Mouse (Mus musculus) embryo, embryonic 10 days (tissue): Measurements from ENCODE around the gene Fsip1.
A peak's percentile ranks its signal among the peaks of the same experiment; 100 is the strongest.
"Not testable (repeated sequence)": the region's sequence is repeated elsewhere in the genome, so short reads cannot be mapped to it uniquely, and the experiment has no call there.

ENCODE experiments used
- DNase-seq: peaks from one replicate; pipeline ENCODE4 v3.0.0-alpha.2; 2015; ENCODE audit warnings: low spot score

Gene Fsip1

DNA sequence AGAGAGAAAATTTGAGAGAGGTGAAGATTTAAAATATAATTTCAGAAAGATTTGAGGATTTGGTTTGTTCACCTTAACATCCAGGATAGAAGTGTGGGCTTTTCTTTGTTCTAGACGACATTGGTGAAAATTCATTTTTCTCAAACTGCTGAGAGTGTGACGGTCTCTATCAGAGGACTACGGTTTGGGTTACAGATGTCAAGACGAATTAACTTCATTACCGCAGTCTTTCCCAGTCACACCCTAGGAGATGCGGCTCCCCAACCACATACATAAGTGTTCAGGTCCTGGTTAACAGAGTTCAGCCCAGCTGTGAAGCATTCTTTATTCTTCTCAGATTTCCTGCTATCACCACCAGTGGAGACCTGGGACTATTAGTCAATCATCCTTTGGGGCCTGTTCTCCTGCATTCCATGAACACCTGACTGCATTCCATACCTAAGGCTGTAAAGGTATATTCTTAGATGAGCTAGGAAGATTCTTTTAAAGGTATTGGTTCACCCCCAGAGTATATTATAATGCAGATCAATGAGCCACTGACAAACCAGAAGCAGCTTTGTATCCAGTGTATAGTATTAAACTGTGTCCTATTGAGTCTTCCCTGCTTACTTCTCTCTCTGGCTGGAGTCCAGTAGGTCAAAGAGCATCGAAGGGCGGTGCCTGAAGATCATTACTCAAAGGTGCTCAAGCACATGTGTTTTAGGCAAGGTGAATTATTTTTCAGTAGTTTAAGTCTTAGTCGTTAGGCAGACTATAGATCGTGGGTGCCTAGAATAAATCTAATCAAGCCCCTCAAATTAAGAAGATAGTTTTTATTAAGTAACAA, 82.0 kb downstream of the Fsip1 start:
- DNase-seq = no peak

DNA sequence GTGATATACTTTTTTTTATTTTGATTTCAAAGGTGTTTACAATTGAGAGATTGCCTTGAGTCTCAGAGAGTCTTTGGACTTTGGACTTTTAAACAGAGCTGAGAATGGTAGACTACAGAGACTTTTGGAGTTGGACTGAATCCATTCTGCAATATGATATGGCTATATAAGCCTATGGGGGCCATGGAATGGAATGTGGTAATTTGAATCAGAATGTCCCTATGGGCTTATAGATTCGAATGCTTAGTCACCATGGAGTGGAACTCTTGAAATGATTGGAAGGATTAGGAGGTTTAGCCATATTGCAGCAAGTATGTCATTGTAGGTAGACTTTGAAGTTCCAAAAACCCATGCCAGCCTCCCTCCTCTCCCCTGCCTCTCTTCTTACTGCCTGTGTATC, 88.5 kb downstream of the Fsip1 start:
- DNase-seq = no peak

DNA sequence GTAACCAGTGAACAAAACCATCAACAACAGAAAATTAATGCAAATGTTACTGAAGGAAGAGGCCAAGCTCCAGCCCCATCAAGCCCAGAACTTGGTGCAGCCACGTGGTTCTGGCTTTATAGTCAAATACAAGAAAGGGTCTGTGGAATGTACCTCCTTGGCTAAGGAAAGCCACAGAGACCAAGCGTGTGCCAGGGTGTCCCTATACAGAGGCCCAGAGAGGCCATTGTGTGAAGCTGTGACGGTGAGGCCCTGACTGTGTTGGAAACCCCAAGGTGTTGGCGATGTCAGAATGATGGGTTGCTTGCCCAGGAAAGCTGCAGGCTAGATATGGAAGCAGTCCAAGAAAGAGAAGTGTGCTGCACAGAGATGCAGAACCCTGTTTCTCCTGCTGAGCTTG, 89.0 kb downstream of the Fsip1 start:
- no peak for DNase-seq

DNA sequence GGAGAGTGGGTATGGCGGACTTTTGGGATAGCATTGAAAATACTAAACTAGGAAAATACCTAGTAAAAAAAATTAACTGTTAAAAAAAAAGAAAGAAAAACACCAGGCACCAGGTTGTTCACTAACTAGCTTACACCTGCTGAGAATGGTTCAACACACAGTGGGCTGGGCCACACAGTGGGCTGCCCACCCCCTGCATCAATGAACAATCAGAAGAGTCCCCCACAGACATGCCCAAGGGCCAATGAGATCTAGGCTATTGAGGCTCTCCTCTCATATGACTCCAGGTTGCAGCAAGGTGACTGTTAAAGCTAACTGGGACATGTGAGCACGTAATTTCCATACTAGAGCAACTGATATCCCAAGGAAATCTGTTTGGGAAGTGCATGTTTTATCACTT, 91.1 kb downstream of the Fsip1 start:
- no peak for DNase-seq

DNA sequence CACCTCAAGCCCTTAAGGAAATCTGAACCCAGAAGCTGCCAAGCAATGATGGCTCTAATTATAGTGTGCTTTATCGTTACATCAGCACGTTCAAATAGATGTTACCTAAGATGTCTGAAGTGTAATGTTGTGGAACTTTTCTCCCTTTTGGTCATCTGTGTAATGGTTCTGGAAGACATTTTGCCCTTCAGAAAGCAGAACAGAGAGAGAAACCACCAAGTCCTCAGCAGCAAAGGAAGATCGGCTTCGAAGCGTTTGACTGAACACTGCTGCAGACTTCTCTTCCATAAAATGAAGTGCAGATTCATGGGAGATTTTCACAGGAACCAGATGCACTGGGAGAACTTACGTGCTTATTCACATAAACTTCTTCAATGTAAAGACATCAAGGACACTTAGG, 92.6 kb downstream of the Fsip1 start:
- no peak for DNase-seq

DNA sequence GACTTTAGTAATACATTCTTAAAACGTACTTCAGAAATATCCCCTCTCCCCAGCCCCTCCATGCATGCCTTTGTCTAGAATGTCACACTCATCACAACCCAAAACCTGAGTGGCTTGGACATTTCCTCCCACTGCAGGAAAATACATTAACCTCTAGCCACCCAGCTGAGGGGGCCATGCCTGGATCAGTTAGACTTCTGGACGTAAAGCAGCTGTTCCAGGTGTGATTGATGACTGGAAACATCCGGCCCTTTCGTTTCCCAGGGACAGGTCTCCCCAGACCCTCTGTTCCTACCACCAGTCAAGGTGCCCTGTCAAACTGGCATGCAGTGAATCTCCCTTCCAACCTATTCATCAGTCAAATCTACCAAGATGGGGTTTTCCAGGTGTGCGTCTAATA, 94.3 kb downstream of the Fsip1 start:
- DNase-seq = peak; percentile 24

DNA sequence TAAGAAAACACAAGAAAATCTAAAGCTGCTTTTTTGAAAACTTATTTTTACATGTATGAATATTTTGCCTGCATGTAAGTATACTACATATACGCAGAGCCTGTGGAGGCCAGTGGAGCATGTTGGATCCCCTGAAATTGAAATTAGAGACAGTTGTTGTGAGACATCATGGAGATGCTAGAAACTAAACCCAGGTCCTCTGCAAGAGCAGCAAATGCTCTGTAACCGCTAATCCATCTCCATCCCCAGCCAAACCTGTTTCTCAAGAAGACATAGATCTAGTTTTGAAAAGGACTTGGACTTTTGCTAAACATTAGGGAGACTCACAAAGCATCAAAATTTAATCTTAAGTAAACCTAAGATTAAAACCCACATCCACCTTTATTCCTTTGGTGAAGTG, 95.8 kb downstream of the Fsip1 start:
- peak; percentile 32 for DNase-seq

DNA sequence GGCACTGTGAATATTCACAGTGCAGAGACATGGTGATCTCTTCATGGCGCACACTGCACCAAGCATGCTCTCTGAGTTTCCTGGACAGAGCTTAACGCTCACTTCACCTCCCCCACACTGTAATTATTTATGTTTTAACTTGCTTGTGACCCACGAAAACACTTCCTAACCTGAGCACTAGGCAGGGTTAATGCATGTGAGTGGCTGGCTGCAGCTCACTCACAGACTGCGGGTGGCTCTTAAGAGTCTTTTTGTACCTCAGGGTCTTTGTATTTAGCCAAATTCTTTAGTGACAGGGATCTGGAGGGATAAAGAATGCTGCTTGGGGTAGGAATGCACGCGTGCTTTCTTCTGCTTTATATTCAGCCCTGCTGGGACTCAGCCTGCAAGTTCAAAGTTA, 96.2 kb downstream of the Fsip1 start:
- DNase-seq = peak; percentile 75

DNA sequence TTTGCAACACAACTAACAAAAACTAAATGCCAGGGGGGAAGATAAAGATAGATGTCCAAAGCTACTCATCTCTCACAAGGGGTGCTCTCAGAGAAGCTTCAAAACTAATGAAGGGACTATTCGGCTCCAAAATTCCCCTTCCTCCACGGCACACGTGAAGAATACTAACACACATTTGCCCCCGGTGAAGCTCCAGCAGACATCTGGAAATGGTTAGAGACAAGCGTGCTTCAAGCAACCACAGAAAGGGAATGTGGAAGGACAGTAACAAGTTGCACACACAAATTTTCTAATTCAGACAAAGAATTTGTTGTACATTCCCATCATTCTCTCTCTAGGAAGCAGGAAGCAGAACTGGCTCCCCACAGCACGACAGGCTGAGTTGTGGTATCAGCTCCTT, 97.6 kb downstream of the Fsip1 start:
- DNase-seq = peak; percentile 61

DNA sequence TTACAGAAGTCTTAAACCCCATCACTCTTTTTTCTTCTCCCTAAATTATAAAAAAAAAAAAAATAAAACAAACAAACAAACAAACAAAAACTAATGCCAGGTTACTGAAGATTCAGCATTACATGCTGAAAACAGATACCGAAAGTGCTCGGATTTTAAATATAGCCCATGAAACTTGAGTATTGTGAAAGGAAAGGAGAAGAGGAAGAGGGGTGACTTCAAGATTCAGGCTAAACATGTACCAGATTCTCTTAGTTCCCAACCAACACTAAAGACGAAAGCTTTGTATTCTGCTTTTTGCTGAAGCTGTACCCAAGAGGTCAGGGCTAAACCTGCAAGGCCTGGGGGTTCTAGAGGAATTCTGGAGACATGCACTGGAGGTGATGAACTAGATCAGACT, 98.7 kb downstream of the Fsip1 start:
- DNase-seq = no peak

DNA sequence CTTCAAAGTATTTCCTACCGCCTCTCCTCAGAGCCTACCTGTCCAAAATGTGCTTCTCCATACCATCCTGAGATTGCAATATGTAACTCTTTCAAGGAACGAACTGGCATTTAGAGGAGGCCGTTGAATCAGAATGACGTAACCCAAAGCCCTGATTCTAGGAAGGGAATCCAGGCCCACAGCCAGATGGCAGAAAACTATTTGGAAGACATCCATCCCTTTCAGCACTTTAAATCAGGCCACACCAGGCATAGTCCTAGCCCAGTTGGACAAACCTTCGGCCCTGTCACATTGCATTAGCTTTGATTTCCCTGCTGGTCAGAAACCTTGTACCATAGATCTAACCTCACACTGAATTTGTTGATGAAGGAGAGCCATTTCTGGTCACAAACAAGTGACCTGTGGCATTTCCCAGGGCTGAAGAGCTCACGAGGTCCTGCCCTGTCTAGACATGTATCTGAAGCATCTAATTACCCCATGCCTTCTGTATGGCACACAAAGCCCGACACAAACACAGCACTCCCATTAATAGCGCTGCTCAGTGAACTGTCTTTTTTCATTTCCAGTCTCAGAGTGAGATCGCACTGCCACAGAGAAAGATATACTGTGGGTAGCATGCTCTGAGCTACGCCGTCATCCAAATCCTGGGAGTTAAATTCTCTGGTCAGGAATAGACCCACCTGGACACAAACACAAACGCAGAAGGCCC, 106.8 kb downstream of the Fsip1 start:
- no peak for DNase-seq

DNA sequence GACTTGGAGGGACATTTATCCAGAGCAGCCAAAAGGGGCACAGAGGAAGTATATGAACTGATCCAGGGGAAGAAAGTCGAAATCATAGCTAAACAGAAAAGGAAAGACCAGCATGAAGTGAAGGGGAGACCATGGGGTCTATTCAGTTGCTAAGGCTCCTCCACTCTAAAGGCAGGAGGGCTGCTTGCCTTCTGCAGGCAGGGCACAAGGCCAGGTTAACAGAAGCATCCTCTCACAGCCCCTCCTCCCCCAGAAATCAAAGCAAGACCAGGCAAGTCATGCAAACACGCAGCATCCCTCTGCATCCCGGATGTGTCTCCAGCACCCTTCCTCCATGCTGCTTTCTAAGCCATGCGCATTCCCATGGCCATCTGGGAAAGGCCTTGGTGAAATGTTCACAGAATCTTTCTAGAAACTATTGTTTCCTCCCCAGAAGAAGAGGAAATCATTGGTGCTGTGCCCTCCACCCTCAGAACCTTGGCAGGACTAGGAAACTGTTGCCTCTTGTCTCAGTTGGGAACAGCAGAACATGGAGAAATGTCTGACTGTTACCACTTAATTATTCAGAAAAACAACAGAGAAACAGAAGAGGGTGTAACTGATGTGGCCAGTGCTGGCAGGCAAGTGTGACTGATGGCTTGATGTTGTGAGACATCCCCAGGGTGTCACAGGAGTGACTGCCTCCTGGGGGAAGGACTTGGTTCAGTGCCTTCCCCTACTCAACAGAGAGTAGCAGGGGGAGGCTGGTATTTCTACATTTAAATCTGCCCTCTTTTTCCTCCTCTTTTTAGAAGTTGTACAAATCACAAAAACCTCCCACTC, 108.2 kb downstream of the Fsip1 start:
- DNase-seq = no peak

DNA sequence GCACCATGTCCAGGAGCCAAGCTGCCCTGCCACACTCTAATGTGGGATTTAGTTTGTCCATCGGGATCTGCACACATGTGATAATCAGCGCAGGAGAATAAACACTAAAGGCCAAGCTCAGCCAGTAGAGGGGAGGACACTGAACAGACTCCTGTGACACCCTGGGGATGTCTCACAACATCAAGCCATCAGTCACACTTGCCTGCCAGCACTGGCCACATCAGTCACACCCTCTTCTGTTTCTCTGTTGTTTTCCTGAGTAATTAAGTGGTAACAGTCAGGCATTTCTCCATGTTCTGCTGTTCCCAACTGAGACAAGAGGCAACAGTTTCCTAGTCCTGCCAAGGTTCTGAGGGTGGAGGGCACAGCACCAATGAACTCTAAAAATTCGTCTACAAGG, 109.0 kb downstream of the Fsip1 start:
- not testable (repeated sequence) for DNase-seq

DNA sequence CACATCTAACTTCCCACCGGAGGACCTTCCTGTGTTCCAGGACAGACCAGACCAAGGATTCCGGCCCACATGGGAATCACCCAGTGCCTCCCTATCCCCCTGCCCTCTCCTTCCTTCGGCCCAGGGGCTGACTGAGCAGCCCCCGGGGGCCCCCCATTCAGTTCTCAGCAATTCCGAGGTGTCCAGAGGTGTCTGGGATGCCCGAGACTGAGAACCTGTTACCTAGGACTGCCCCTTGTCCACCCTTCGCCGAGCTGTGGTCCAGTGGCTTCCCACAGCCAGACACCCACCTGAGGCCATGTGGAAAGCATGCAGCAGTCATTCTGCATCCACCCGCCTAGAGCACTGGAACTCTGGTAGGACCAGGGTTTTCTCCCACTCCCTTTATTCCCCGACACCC, 115.1 kb downstream of the Fsip1 start:
- DNase-seq = no peak

DNA sequence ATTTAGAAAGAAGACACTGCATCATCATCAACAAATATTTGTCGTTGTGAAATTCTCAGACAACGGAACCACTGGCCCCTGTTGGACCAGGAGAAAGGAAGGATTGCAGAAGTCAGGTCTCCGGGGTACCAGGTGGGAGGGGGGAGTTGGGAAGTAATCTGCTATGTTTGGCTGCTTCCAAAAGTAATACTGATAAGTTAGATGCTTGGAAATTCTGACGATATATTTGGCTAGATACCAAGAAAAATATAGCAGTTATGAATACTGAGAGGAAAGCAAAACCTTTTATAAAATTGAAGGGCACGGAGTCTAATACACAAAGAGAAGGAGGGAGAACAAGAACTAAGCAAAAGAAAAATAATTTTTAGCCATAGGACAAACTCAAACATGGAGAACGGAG, 117.5 kb downstream of the Fsip1 start:
- DNase-seq = no peak

DNA sequence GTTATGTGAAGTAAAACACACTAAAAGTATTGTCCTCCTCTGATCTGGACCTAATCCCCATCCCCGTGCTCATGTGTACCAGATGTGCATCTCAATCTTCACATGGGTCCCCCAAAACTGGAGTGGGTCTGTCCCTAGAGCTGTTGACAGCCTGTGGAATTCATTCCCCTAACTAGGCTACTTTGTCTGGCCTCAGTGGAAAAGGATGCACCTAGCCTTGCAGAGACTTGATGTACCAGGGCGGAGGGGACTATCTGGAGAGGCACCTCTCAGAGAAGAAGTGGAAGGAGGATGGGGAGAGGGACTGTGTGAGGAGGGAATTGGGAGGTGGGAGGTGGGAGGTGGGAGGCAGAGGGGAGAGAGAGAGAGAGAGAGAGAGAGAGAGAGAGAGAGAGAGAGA, 119.0 kb downstream of the Fsip1 start:
- no peak for DNase-seq

DNA sequence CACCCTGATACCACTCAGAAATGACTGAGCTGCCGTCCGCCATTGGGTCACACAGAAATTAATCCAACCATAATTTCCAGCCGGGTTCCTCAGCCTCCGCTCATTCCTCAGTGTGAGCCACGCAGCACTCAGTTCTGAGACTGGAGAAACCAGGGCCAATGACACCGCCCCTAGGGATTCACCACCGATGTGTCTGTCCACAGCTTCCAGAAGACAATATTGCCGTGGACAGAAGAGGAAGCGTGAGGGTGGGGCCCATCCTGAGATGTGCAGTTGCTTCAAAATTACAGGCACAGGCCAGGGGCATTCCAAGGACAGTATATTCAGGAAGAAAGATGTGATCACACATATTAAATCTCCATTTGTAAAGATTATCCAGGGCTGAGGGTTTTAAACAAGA, 119.7 kb downstream of the Fsip1 start:
- no peak for DNase-seq

DNA sequence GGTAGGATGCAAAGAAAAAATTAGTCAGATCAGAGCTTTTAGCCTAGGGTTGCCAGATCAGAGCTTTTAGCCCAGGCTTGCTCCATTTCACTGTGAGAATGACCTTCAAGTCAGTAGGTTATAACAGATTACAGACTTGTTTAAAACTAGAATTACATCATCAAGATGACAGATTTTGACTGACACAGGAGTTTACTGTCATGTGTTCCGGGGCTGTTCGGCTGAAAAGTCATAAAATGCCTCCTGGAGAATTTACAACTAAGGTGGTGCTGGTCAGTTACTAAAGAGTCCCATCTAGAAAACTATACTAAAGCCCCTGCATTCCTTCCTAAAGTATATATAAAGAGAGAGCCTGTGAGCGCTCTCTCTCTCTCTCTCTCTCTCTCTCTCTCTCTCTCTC, 128.5 kb downstream of the Fsip1 start:
- no peak for DNase-seq

DNA sequence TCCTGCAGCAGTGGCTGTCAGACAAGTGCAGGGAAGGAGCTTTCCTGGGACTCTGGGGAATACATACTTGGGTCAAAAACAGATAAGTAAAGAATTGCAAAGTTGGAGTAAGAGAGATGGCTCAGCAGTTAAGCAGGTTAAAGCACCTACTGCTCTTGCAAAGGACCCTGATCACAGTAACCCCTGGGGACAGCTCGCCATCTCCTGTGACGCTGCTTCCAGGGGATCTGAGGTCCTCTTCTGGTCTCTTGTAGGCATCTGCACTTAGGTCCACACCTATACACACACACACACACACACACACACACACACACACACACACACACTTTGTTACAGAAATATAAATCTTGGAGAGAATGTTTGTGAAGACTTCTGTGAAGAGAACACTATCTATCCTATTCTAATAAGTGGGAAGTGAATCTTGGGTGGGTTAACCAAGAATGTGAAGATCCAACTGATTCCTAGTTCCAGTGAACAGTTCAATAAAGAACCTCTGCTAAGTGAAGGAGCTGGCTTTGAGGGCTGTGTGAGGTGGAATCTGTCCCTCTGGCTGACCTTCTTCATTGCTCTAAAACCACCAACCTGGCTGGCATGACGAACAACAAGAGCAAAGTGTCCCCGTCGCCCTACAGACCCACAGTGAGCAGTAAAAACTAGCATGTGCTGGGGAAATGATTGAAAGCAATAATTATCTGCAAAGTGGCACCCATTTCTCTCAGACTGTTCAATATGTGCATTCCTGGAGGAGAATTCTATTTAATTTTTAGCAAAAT, 129.1 kb downstream of the Fsip1 start:
- DNase-seq = no peak

DNA sequence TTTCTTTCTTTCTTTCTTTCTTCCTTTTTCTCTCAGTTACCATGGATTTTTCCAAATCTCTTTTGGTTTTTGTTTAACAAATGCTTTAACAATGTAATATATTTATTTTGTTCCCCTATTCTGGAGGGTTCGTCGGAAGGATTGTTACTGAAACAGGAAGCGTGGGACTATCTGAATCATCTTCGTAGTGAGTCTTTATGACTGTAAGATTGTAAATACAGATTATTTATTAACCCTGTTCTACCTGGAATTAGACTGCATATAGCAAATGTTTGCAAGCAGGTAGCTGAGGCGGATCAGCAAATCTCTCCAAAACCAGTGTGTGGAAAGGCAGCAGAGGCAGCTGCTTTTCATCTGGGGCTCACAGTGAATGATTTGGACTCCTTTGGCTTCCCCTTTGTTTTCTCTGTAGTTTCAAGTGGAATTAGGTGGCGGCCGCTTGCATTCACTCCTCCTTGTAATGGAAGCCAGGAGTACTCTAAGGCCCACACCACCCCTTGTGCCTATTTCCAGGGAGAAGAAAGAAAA, 130.8 kb downstream of the Fsip1 start:
- DNase-seq = no peak

DNA sequence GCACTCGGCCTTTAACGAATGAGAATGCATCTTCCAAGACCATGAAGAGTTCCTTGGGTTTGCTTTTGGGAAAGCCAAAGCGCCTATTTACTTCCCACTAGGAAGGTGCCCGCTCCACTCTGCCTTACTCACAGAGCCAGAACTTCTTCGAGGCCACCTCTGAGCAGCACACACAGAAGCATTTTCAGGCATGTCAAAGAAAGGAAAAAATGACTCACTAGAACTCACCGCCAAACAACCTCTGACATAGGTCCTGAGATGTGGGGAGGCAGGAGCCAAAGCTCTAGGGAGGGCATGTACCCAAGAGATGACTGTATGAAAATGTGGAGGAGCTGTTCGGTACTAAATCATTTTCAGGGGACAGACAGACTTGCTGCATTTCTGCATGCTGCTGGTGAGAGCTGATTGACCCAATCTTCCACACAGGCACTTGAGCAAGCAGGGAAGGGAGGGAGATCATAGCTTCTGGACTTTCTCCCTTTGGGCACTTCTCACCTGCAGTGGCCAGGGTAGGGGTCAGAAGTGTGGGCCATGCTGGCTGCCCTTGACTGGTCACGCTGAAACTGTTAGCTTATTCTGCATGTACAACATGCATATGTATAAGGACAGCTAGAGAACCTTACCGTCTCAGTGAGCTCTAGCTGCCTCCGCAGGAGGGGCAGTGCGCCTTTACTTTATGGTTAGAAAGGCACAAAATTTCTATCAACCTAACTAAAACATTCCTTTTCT, 131.4 kb downstream of the Fsip1 start:
- no peak for DNase-seq
